Mouse (Mus musculus) left cerebral cortex, postnatal 10 days (tissue): ENCODE data around the gene Opalin. TPM values are rescaled to one million over a fixed set of nuclear protein-coding genes. Genes with fewer than 3 reads are reported as not detected.

Experiments used
- DNase-seq, 2 experiments: peaks; one replicate each; pipeline ENCODE4 v3.0.0; 2021 to 2022; ENCODE audit warnings: low spot score in 2 of 2, mixed read lengths in 1 of 2; ENCODE audit errors: extremely low spot score in 1 of 2
- intact Hi-C: fragments of 180-260 bp; cut with DNase I; formaldehyde crosslinking; loops from one replicate; pipeline ENCODE4 v1.15.1; 2025
- total RNA-seq, 2 experiments: library from RNA; stranded (reverse); gene quantifications; 2 replicates each; pipeline ENCODE4 v1.2.3; 2021

Opalin gene
- total RNA-seq, 2 experiments from 2014 or later: 0.36 to 0.69 TPM

GRCm38 (mm10) chr19:41027601-41028000, 49.3 kb downstream of the Opalin start:
- DNase-seq: no peak

GRCm38 (mm10) chr19:41027024-41027423, 49.9 kb downstream of the Opalin start:
- intact Hi-C loops: no loop called here

More at GRCm38 (mm10) chr19:41027601-41028000, 49.3 kb downstream of the Opalin start:
- intact Hi-C loops: no loop called here

GRCm38 (mm10) chr19:41026551-41026950, 50.4 kb downstream of the Opalin start:
- intact Hi-C loops: no loop called here
- no peak for DNase-seq

More at GRCm38 (mm10) chr19:41027024-41027423, 49.9 kb downstream of the Opalin start:
- DNase-seq: no peak

GRCm38 (mm10) chr19:41022244-41022643, 54.7 kb downstream of the Opalin start:
- intact Hi-C loops: no loop called here
- peak; percentile 55 to 65 for DNase-seq

- DNase-seq: no peak
- intact Hi-C loops: no loop called here
Observed at GRCm38 (mm10) chr19:41020537-41020936, 56.4 kb downstream of the Opalin start.

GRCm38 (mm10) chr19:41019164-41019675, 57.7 kb downstream of the Opalin start:
- intact Hi-C loops: loop anchor here (5.0 to 10.0 kb wide), 4 partner anchors 124 to 404 kb away; partner anchors contain the start of genes Cc2d2b, Ccnj, Entpd1 and Tctn3
- no peak for DNase-seq

GRCm38 (mm10) chr19:41015951-41016716, 60.8 kb downstream of the Opalin start:
- peak; percentile 44 to 71 for DNase-seq
- intact Hi-C loops: loop anchor here (5.0 to 10.0 kb wide), 4 partner anchors 121 to 401 kb away; partner anchors contain the start of genes Cc2d2b, Ccnj, Entpd1 and Tctn3

- intact Hi-C loops: loop anchor here (5.0 to 10.0 kb wide), 3 partner anchors 52 to 399 kb away; partner anchors contain the start of genes Entpd1, Tctn3 and Zfp518a
- no peak for DNase-seq
Observed at GRCm38 (mm10) chr19:41014003-41014402, 62.9 kb downstream of the Opalin start.

GRCm38 (mm10) chr19:41013591-41013990, 63.3 kb downstream of the Opalin start:
- no peak for DNase-seq
- intact Hi-C loops: loop anchor here (5.0 to 10.0 kb wide), 3 partner anchors 51 to 399 kb away; partner anchors contain the start of genes Entpd1, Tctn3 and Zfp518a

Other genes starting within 250 kb of the Opalin start
- gene Ccnj, start 245.8 kb downstream of the Opalin start, total RNA-seq: 1 to 10 TPM; 7.4 to 8.6 TPM
- gene Zfp518a, start 182.4 kb downstream of the Opalin start, total RNA-seq: 1 to 10 TPM; 8.7 to 9.6 TPM
- 1 to 10 TPM; 3.0 TPM for gene Blnk, start 82.6 kb downstream of the Opalin start, total RNA-seq
- gene Dntt, start 47.8 kb downstream of the Opalin start, total RNA-seq: under 1 TPM in 1 of 2 experiments, not detected in 1; 0.18 TPM
- gene Tll2, start 129.7 kb upstream of the Opalin start, total RNA-seq: 1 to 10 TPM; 2.0 to 2.2 TPM
- 100 to 1,000 TPM; 141 to 142 TPM for gene Tm9sf3, start 186.9 kb upstream of the Opalin start, total RNA-seq